18 mouse cellular contexts compared by ENCODE assay signal in the genomic region with DNA sequence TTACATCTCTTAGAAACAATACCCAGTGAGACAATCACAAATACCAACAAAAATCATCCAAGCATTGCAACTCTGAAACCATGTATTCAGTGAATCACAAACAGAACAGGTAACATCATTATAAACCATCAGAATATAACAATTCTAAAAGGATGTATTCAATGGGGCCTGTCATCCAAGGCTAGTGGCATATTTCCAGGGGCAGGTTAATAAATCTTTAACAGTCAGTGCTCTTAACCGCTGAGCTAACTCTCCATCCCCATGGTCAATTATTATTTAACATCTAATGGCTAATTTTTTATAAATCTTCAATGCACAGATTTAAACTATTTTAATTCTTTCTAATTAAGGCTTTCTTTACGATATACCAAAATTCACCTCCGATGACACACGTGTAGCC. TPM values are rescaled to one million over a fixed set of nuclear protein-coding genes. Genes with fewer than 3 reads are reported as not detected.
DNase-seq lines count a peak whose midpoint lies in the region; ATAC-seq and TF ChIP-seq lines count a peak whose summit lies in the region.
"Had no signal": no experiment of that assay in that cellular context is flagged by ENCODE, and none has a peak within 500 bp of the region (broad histone marks: within the 10 kb centered on the region; RNA-seq: fewer than 3 reads in every experiment).

No protein-coding gene starts in this region.

- no peak overlapping the region for H3K27ac ChIP-seq in kidney, adult 2 months (ENCODE audit: insufficient read depth, low read depth, low read length)
- no peak overlapping the region for H3K27ac ChIP-seq in kidney, embryonic 15.5 days

- 64% methylated on average over 4 of the region's 4 CpGs for WGBS in kidney, adult 2 months
- 89% methylated on average over 4 of the region's 4 CpGs for WGBS in kidney, embryonic 15.5 days

- peaks cover 6% of the 10 kb centered on the region; the same call in 1 of the 2 replicates for H3K4me1 ChIP-seq in kidney, adult 2 months (ENCODE audit: control insufficient read depth, insufficient read depth, low read length)
- no peaks in the 10 kb centered on the region for H3K4me1 ChIP-seq in kidney, embryonic 15.5 days

- no peak for ATAC-seq in kidney, embryonic 15.5 days (replicated peaks; ENCODE audit: low FRiP score)
- ATAC-seq: activated CD4-positive, CD25-positive, alpha-beta regulatory T cell, adult 4 months; CD4-positive, CD25-positive, alpha-beta regulatory T cell, adult 4 months; Patski had no signal

- no peak overlapping the region for H3K4me2 ChIP-seq in kidney, embryonic 15.5 days

- TF ChIP-seq POLR2A in kidney, adult 2 months (IDR thresholded peaks at IDR 0.05; ENCODE audit: low read depth, low read length), result no peak

- H3K9ac ChIP-seq in kidney, embryonic 15.5 days, result no peak overlapping the region

- H3K4me3 ChIP-seq in kidney, adult 2 months (ENCODE audit: insufficient read depth, low read depth, low read length), result no peak overlapping the region
- H3K4me3 ChIP-seq in kidney, embryonic 15.5 days (replicated peaks), result no peak overlapping the region

- no peaks in the 10 kb centered on the region for H3K36me3 ChIP-seq in kidney, adult 2 months (ENCODE audit: control insufficient read depth, insufficient read depth, low read length)
- H3K36me3 ChIP-seq in kidney, embryonic 15.5 days, result no peaks in the 10 kb centered on the region
- H3K36me3 ChIP-seq: G1E had no signal

- DNase-seq in kidney, adult 2 months, result peak; percentile 69
- no peak for DNase-seq in kidney, adult 11 months
- DNase-seq in kidney, adult 9 months, result peak; percentile 64
- DNase-seq: adrenal gland, adult 2 months; adrenal gland, adult 8-10 months; adrenal gland, postnatal 10 days; adrenal gland, postnatal 14 days; adrenal gland, postnatal 25 days; adrenal gland, postnatal 36 days; B cell, adult 2 months; cerebellum, adult 11 months; cerebellum, adult 11-12 months; cerebellum, adult 18-20 months had no signal

- no peak for TF ChIP-seq CTCF in kidney, adult 2 months (conservative IDR thresholded peaks at IDR 0.05; ENCODE audit: insufficient read depth, insufficient read length, low read depth, low read length)

- no peaks in the 10 kb centered on the region for H3K27me3 ChIP-seq in kidney, adult 2 months (replicated peaks; ENCODE audit: control insufficient read depth, insufficient read depth, low read length)
- no peaks in the 10 kb centered on the region for H3K27me3 ChIP-seq in kidney, embryonic 15.5 days
- H3K27me3 ChIP-seq: Patski had no signal

- no peaks in the 10 kb centered on the region for H3K9me3 ChIP-seq in kidney, embryonic 15.5 days (replicated peaks)

RNA-seq across cellular contexts. Expression of gene Degs2, which starts 20.3 kb away (rescaled TPM):
- 24.2 and 28.8 TPM in 2 replicates for polyA plus RNA-seq in kidney, adult 2 months (2012; rRNA removed)
- polyA plus RNA-seq in kidney, embryonic 15.5 days (2015; fragmentation: Nextera tagmentation; extraction: Ambion mirVana), result 7.0 and 8.8 TPM in 2 replicates
- polyA plus RNA-seq: G1E had no signal
